Mouse (Mus musculus): Measurements from ENCODE around the gene Zfp248. TPM values are rescaled to one million over a fixed set of nuclear protein-coding genes. Genes with fewer than 3 reads are reported as not detected.

The Zfp248 gene
- polyA plus RNA-seq (2012; rRNA removed), result 6.0 and 9.3 TPM in 2 replicates

GRCm38 (mm10) chr6:118455042-118455631, at the start of gene Zfp248:
Gene Zfp248, minus strand, starts transcription at chr6:118455528.
- TF ChIP-seq POLR2A (IDR thresholded peaks at IDR 0.05; ENCODE audit: borderline replicate concordance, extremely low read depth, insufficient read depth, insufficient read length, poor library complexity, severe bottlenecking), result peak; percentile 49; the same call in 1 of the 2 replicates
- peak; percentile 66; the same call in 1 of the 2 replicates for TF ChIP-seq CTCF (IDR thresholded peaks at IDR 0.05; ENCODE audit: borderline replicate concordance, extremely low read depth, insufficient read depth, insufficient read length)
- peak; percentile 97 for DNase-seq (ENCODE audit: low read depth)

DNA sequence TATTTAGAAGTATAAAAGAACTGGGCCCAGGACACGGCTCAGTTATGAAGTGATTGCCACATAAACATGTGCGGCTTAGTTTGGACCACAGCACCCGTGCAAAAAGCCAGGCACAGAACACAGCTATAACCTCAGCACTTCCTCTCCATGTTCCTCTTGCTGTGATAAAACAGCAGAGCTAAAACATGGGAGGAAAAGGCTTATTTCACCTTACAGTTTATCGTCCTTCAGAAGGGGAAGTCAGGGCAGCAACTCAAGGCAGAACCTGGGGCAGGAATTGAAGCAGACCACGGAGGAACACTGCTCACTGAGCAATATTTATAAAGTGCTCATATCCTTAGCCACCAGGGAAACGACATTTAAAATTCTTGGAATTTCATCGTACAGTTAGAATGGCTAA, 43.7 kb upstream of the Zfp248 start:
- TF ChIP-seq POLR2A (IDR thresholded peaks at IDR 0.05; ENCODE audit: borderline replicate concordance, extremely low read depth, insufficient read depth, insufficient read length, poor library complexity, severe bottlenecking), result no peak
- TF ChIP-seq CTCF (IDR thresholded peaks at IDR 0.05; ENCODE audit: borderline replicate concordance, extremely low read depth, insufficient read depth, insufficient read length), result no peak
- no peak for DNase-seq (ENCODE audit: low read depth)

GRCm38 (mm10) chr6:118482125-118482524, 26.8 kb upstream of the Zfp248 start:
- no peak for TF ChIP-seq CTCF (IDR thresholded peaks at IDR 0.05; ENCODE audit: borderline replicate concordance, extremely low read depth, insufficient read depth, insufficient read length)
- TF ChIP-seq POLR2A (IDR thresholded peaks at IDR 0.05; ENCODE audit: borderline replicate concordance, extremely low read depth, insufficient read depth, insufficient read length, poor library complexity, severe bottlenecking), result no peak
- DNase-seq (ENCODE audit: low read depth), result no peak

DNA sequence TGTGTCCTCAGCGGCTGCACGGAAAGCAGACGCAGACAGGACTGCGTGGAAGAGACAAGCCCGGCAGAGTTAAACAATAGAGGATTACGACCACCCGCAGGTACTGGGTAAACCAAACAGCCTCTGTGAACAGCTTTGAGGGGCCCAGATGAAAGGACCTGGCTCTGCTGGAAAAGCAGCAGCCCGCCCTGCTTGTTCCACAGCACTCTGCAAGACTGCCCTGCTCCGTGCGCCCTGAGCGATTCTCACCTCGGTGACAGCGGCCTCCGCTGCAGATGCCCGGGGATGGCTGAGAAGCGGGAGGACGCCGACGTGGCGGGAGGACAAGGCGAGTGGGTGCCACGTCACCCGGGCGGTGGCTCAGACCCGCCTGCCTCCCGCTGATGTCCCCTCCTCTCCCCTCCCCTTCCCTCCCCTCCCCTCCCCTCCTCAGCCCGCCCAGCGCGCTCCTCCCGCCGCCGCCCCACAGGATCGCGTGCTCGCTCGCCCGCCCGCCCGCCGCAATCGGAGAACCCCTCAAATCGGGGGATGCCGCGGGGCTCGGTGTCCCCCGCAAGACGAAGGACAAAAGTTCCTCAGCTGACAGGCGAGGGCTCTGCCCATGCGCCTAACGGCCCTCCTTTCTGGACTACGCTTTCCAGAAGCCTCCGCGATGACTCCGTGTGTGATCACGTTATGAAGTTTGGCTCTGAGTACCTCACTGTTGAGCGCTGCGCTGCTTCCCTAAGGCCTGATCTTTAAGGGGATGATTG, 23.8 kb upstream of the Zfp248 start, which contains the start of gene Zfp9:
TSS of gene Zfp9 (minus strand) at position 364 of the 752 bp plus-strand sequence.
- TF ChIP-seq POLR2A (IDR thresholded peaks at IDR 0.05; ENCODE audit: borderline replicate concordance, extremely low read depth, insufficient read depth, insufficient read length, poor library complexity, severe bottlenecking) (peak; percentile 11; the same call in 1 of the 2 replicates), CTCF (IDR thresholded peaks at IDR 0.05; ENCODE audit: borderline replicate concordance, extremely low read depth, insufficient read depth, insufficient read length) (no peak)
- peak; percentile 91 for DNase-seq (ENCODE audit: low read depth)

GRCm38 (mm10) chr6:118477875-118478785, 22.8 kb upstream of the Zfp248 start:
- DNase-seq (ENCODE audit: low read depth), result peak; percentile 92
- TF ChIP-seq CTCF (IDR thresholded peaks at IDR 0.05; ENCODE audit: borderline replicate concordance, extremely low read depth, insufficient read depth, insufficient read length), result no peak
- TF ChIP-seq POLR2A (IDR thresholded peaks at IDR 0.05; ENCODE audit: borderline replicate concordance, extremely low read depth, insufficient read depth, insufficient read length, poor library complexity, severe bottlenecking), result no peak

DNA sequence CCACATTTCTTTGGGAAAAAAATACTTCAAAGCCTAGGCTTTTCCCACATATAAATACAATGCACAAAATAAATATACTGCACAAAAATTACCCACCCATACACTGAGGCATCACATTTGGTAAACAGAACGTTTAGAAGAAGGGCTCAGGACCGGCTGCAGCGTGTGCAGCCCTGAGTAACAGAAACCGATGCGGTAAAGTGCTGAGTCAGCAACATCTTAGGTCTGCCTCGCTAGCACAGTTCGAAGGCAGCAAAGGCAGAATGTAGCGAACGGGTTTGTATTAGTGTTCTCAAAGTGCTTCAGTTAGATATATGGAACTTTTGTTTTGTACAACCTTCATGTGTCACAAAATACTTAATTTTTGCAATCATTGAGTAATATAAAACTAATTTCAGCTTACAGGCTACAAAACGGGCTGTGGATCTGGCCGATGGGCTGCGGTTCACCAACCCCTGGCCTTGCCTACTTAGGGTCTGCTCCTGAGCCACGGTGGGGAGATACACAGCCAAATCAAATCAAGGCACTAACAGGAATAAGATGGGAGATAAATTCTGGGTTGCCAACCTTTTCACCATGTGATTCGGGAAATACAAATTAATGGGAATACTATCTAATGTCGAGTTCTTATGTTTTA, 6.9 kb upstream of the Zfp248 start:
- DNase-seq (ENCODE audit: low read depth), result no peak
- TF ChIP-seq POLR2A (IDR thresholded peaks at IDR 0.05; ENCODE audit: borderline replicate concordance, extremely low read depth, insufficient read depth, insufficient read length, poor library complexity, severe bottlenecking), result no peak
- no peak for TF ChIP-seq CTCF (IDR thresholded peaks at IDR 0.05; ENCODE audit: borderline replicate concordance, extremely low read depth, insufficient read depth, insufficient read length)

DNA sequence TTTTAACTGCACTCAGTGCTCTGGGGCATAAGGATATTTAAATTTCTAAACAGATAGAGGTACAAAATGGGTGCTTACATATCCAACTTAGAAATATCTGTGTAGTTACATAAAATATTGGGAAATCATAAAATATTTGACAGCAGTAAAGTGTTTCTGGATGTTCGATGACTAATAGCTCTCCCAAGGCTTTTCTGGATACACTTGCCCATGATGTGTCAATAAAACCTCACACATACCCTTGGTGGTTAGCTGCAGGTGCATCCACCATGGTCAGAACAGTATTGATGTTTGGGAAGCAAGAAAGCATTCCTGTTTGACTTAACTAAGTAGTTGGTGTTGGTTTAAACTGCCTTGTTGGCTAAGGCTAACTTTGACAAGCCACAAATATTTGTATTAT, 2.4 kb upstream of the Zfp248 start:
- no peak for DNase-seq (ENCODE audit: low read depth)
- no peak for TF ChIP-seq CTCF (IDR thresholded peaks at IDR 0.05; ENCODE audit: borderline replicate concordance, extremely low read depth, insufficient read depth, insufficient read length)
- no peak for TF ChIP-seq POLR2A (IDR thresholded peaks at IDR 0.05; ENCODE audit: borderline replicate concordance, extremely low read depth, insufficient read depth, insufficient read length, poor library complexity, severe bottlenecking)

GRCm38 (mm10) chr6:118454452-118454851, 876 bp downstream of the Zfp248 start:
- TF ChIP-seq CTCF (IDR thresholded peaks at IDR 0.05; ENCODE audit: borderline replicate concordance, extremely low read depth, insufficient read depth, insufficient read length) (no peak), POLR2A (IDR thresholded peaks at IDR 0.05; ENCODE audit: borderline replicate concordance, extremely low read depth, insufficient read depth, insufficient read length, poor library complexity, severe bottlenecking) (no peak)
- no peak for DNase-seq (ENCODE audit: low read depth)

DNA sequence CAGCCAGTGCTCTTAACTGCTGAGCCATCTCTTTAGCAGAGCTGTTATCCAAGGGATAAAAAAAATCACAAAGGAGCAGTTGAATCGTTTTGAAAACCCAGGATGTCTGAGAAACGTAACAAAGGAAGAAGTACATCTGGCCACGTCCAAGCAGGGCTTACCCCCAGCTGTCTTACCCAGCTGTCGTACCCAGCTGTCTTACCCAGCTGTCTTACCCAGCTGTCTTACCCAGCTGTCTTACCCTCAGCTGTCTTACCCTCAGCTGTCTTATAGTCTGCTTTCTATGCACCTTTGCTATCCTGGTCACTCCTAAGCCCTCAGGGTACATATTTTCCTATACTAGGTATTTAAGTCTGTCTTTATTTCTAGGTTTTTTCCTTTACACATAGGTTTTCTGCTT, 23.8 kb downstream of the Zfp248 start:
- DNase-seq (ENCODE audit: low read depth), result no peak
- no peak for TF ChIP-seq POLR2A (IDR thresholded peaks at IDR 0.05; ENCODE audit: borderline replicate concordance, extremely low read depth, insufficient read depth, insufficient read length, poor library complexity, severe bottlenecking)
- TF ChIP-seq CTCF (IDR thresholded peaks at IDR 0.05; ENCODE audit: borderline replicate concordance, extremely low read depth, insufficient read depth, insufficient read length), result no peak

DNA sequence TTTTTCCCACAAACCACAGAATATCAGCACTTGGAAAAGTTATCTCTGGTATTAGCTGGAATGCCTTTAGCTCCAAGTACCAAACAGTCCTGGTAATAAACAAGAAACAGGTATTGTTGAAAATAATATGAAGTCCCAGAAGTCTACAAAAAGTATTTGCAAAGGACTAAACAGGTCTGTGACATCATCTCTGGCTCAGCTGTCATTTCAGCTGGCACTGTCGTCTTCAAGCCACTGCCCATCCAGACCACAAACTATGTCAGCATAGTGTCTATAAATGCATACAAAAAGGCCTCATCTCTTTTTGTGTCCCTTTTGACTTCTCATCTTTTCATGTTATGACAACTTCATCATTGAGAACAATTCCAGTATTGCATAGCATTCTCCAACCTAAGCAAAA, 28.7 kb downstream of the Zfp248 start:
- TF ChIP-seq CTCF (IDR thresholded peaks at IDR 0.05; ENCODE audit: borderline replicate concordance, extremely low read depth, insufficient read depth, insufficient read length), result no peak
- no peak for TF ChIP-seq POLR2A (IDR thresholded peaks at IDR 0.05; ENCODE audit: borderline replicate concordance, extremely low read depth, insufficient read depth, insufficient read length, poor library complexity, severe bottlenecking)
- no peak for DNase-seq (ENCODE audit: low read depth)
